Mouse (Mus musculus): ENCODE results near the gene Acap2.

Acap2 gene

GRCm38 (mm10) chr16:31205187-31205586 is 4.1 kb upstream of the Acap2 start:
- no peak for DNase-seq

- DNase-seq: no peak
Observed at GRCm38 (mm10) chr16:31204216-31204615, 3.2 kb upstream of the Acap2 start.

- DNase-seq: no peak
Observed at GRCm38 (mm10) chr16:31201704-31202103, 659 bp upstream of the Acap2 start.

GRCm38 (mm10) chr16:31199926-31200789 is 887 bp downstream of the Acap2 start:
- DNase-seq: peak; percentile 74

- DNase-seq: peak; percentile 61
Observed at GRCm38 (mm10) chr16:31199591-31199925, 1.5 kb downstream of the Acap2 start.

- no peak for DNase-seq
Observed at GRCm38 (mm10) chr16:31196971-31197370, 4.1 kb downstream of the Acap2 start.

- no peak for DNase-seq
Observed at GRCm38 (mm10) chr16:31192526-31192925, 8.5 kb downstream of the Acap2 start.

GRCm38 (mm10) chr16:31191818-31192217 is 9.2 kb downstream of the Acap2 start:
- no peak for DNase-seq

GRCm38 (mm10) chr16:31190426-31190825 is 10.6 kb downstream of the Acap2 start:
- no peak for DNase-seq

GRCm38 (mm10) chr16:31189291-31189690 is 11.8 kb downstream of the Acap2 start:
- DNase-seq: no peak

- no peak for DNase-seq
Observed at GRCm38 (mm10) chr16:31188799-31189198, 12.2 kb downstream of the Acap2 start.

- DNase-seq: no peak
Observed at GRCm38 (mm10) chr16:31188270-31188669, 12.8 kb downstream of the Acap2 start.

- DNase-seq: no peak
Observed at GRCm38 (mm10) chr16:31187192-31187591, 13.9 kb downstream of the Acap2 start.

GRCm38 (mm10) chr16:31185757-31186156 is 15.3 kb downstream of the Acap2 start:
- no peak for DNase-seq

GRCm38 (mm10) chr16:31184727-31185126 is 16.3 kb downstream of the Acap2 start:
- DNase-seq: no peak

- DNase-seq: no peak
Observed at GRCm38 (mm10) chr16:31182576-31182975, 18.5 kb downstream of the Acap2 start.

GRCm38 (mm10) chr16:31180843-31181242 is 20.2 kb downstream of the Acap2 start:
- no peak for DNase-seq

GRCm38 (mm10) chr16:31179384-31179783 is 21.7 kb downstream of the Acap2 start:
- no peak for DNase-seq

GRCm38 (mm10) chr16:31174880-31175638 is 26.0 kb downstream of the Acap2 start:
- no peak for DNase-seq

GRCm38 (mm10) chr16:31172229-31172628 is 28.8 kb downstream of the Acap2 start:
- DNase-seq: no peak

- no peak for DNase-seq
Observed at GRCm38 (mm10) chr16:31171418-31171817, 29.6 kb downstream of the Acap2 start.

- no peak for DNase-seq
Observed at GRCm38 (mm10) chr16:31170297-31170696, 30.7 kb downstream of the Acap2 start.

GRCm38 (mm10) chr16:31169596-31169995 is 31.4 kb downstream of the Acap2 start:
- DNase-seq: no peak

- no peak for DNase-seq
Observed at GRCm38 (mm10) chr16:31167934-31168333, 33.1 kb downstream of the Acap2 start.

Data from kidney, postnatal 10 days (tissue).